Mouse (Mus musculus): ENCODE results near the gene Boc. TPM values are rescaled to one million over a fixed set of nuclear protein-coding genes. Genes with fewer than 3 reads are reported as not detected.
A peak's percentile ranks its signal among the peaks of the same experiment; 100 is the strongest.

Gene Boc
- polyA plus RNA-seq, 1 experiment from 2014 or later, result 22.6 TPM

DNA sequence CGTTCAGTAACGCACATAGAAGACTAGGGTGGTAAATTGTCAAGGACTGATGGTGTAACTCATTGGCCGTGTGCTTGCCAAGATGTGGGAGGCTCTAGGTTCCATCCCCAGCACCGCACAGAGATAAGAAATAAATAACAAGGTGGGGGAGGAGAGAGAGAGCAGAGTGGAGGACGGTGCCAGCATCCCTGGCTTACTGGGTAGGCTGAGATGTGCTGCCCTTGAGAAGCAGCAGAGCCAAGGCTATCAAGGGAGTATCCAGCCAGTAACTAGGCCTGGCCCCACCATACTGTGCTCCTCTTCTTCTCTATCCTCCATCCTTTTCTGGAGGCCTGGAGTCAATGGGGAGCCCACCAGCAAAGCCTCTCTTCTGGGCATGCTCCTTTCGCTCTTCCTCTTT lies 9.3 kb downstream of the Boc start:
- Histone ChIP-seq H3K36me3 (ENCODE audit: control insufficient read depth, insufficient read depth, low read length) (no peaks in the 10 kb centered on the region), H3K9ac (replicated peaks; ENCODE audit: low read length) (no peak overlapping the region), H3K9me3 (ENCODE audit: control insufficient read depth, low read length) (no peaks in the 10 kb centered on the region), H3K4me2 (ENCODE audit: low read length) (no peak overlapping the region), H3K27me3 (ENCODE audit: control insufficient read depth, insufficient read depth, low read length) (no peaks in the 10 kb centered on the region), H3K4me3 (replicated peaks; ENCODE audit: low read depth, low read length) (no peak overlapping the region), H3K4me1 (ENCODE audit: control insufficient read depth, insufficient read depth, low read length) (peaks cover 75% of the 10 kb centered on the region), H3K27ac (replicated peaks; ENCODE audit: low read depth, low read length) (0 out of 2 replicates have a peak overlapping the region, but pooled peaks have one; percentile 68)
- WGBS, result 74% methylated on average over 6 of the region's 6 CpGs
- ATAC-seq (ENCODE audit: low FRiP score, low TSS enrichment) (no peak), DNase-seq (no peak)

DNA sequence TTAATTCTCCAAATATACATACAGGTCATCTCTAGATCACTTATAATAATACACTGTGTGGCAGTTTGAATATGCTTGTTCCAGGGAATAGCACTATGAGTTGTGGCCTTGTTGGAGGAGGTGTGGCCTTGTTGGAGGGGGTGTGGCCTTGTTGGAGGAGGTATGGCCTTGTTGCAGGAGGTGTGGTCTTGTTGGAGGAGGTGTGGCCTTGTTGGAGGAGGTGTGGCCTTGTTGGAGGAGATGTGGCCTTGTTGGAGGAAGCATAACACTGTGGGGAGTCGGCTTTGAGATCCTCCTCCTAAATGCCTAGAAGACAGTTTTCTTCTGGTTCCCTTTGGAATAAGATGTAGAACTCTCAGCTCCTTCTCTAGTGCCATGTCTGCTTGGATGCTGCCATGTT lies 10.7 kb downstream of the Boc start:
- Histone ChIP-seq H3K9me3 (ENCODE audit: control insufficient read depth, low read length) (no peaks in the 10 kb centered on the region), H3K4me3 (replicated peaks; ENCODE audit: low read depth, low read length) (no peak overlapping the region), H3K4me2 (ENCODE audit: low read length) (no peak overlapping the region), H3K27ac (replicated peaks; ENCODE audit: low read depth, low read length) (no peak overlapping the region), H3K4me1 (ENCODE audit: control insufficient read depth, insufficient read depth, low read length) (peaks cover 78% of the 10 kb centered on the region), H3K27me3 (ENCODE audit: control insufficient read depth, insufficient read depth, low read length) (no peaks in the 10 kb centered on the region), H3K36me3 (ENCODE audit: control insufficient read depth, insufficient read depth, low read length) (no peaks in the 10 kb centered on the region), H3K9ac (replicated peaks; ENCODE audit: low read length) (no peak overlapping the region)
- ATAC-seq (ENCODE audit: low FRiP score, low TSS enrichment), result no peak
- DNase-seq, result no peak
- WGBS, result 65% methylated on average over 1 of the region's 1 CpGs

DNA sequence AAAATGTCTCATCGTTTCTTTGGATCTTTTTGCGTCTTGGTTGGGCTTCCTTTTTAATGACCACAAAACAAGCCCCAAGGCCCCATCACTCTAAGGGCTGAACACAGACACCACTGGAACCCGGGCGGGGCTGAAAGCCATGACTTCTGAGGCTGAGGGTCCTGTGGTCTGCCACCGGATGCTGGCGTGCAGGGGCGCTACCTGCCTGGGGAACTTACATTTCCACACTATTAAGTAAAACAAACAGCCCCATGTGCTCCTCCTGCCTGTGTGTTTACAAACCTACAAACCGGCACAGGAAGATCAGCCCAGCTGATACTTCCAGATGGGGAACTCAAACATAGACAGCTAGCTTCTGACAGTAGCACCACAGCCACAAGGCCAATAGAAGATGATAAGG lies 11.9 kb downstream of the Boc start:
- Histone ChIP-seq H3K9ac (replicated peaks; ENCODE audit: low read length) (no peak overlapping the region), H3K27ac (replicated peaks; ENCODE audit: low read depth, low read length) (no peak overlapping the region), H3K27me3 (ENCODE audit: control insufficient read depth, insufficient read depth, low read length) (no peaks in the 10 kb centered on the region), H3K36me3 (ENCODE audit: control insufficient read depth, insufficient read depth, low read length) (no peaks in the 10 kb centered on the region), H3K9me3 (ENCODE audit: control insufficient read depth, low read length) (no peaks in the 10 kb centered on the region), H3K4me1 (ENCODE audit: control insufficient read depth, insufficient read depth, low read length) (peaks cover 78% of the 10 kb centered on the region), H3K4me3 (replicated peaks; ENCODE audit: low read depth, low read length) (no peak overlapping the region), H3K4me2 (ENCODE audit: low read length) (peak overlapping the region; percentile 11; the same call in 1 of the 2 replicates)
- DNase-seq, result no peak
- ATAC-seq (ENCODE audit: low FRiP score, low TSS enrichment), result no peak
- WGBS, result 57% methylated on average over 8 of the region's 8 CpGs

DNA sequence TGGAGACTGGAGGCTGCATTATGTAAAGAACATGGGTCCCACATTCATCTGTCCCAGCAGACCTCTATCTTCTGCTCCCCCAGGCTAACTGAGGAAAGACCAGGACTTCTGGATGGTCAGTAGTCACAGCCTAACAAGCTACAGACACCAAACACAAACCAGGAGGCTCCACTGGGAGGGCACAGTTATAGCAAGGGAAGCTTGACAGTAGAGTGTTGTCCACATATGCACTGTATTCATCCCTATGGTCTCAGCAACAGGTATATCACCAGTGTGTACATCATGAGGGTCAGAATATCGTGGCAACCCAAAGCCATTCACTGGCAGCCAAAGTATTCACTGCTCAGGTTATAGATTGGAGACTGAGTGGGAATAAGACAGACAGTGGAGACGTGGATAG lies 12.8 kb downstream of the Boc start:
- Histone ChIP-seq H3K27ac (replicated peaks; ENCODE audit: low read depth, low read length) (no peak overlapping the region; the same call in 1 of the 2 replicates), H3K4me2 (ENCODE audit: low read length) (peak overlapping the region; percentile 1; the same call in 1 of the 2 replicates)
- DNase-seq, result no peak

DNA sequence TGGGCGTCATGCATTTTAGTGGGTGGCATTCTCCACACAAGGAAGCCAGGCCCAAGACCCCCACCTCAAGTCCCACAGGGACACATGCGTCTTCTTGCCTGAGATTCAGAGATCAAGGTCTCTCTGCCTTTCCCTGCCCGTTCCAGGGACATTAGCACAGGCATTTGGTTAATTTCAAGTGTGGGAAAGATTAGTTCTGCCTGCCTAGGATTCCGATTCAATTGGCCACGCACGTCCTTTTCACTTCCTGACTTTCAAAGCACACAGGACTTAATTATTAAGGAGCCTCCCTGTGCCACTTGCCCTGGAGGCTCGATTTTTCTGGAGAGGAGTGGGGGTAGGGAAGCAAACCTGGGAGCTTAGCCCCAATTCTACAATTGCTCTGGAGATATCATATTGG lies 13.5 kb downstream of the Boc start:
- Histone ChIP-seq H3K4me3 (replicated peaks; ENCODE audit: low read depth, low read length) (no peak overlapping the region), H3K27ac (replicated peaks; ENCODE audit: low read depth, low read length) (peak overlapping the region; percentile 54), H3K9me3 (ENCODE audit: control insufficient read depth, low read length) (no peaks in the 10 kb centered on the region), H3K36me3 (ENCODE audit: control insufficient read depth, insufficient read depth, low read length) (no peaks in the 10 kb centered on the region), H3K27me3 (ENCODE audit: control insufficient read depth, insufficient read depth, low read length) (no peaks in the 10 kb centered on the region), H3K9ac (replicated peaks; ENCODE audit: low read length) (0 out of 2 replicates have a peak overlapping the region, but pooled peaks have one; percentile 1), H3K4me1 (ENCODE audit: control insufficient read depth, insufficient read depth, low read length) (peaks cover 75% of the 10 kb centered on the region), H3K4me2 (ENCODE audit: low read length) (peak overlapping the region; percentile 32)
- DNase-seq (peak; percentile 50), ATAC-seq (ENCODE audit: low FRiP score, low TSS enrichment) (peak; percentile 51; the same call in 1 of the 2 replicates)
- 10% methylated on average over 7 of the region's 7 CpGs for WGBS

More for the DNA sequence above, 12.8 kb downstream of the Boc start:
- no peak for ATAC-seq (ENCODE audit: low FRiP score, low TSS enrichment)
- Histone ChIP-seq H3K9ac (replicated peaks; ENCODE audit: low read length) (no peak overlapping the region), H3K4me3 (replicated peaks; ENCODE audit: low read depth, low read length) (no peak overlapping the region), H3K36me3 (ENCODE audit: control insufficient read depth, insufficient read depth, low read length) (no peaks in the 10 kb centered on the region), H3K4me1 (ENCODE audit: control insufficient read depth, insufficient read depth, low read length) (peaks cover 78% of the 10 kb centered on the region), H3K9me3 (ENCODE audit: control insufficient read depth, low read length) (no peaks in the 10 kb centered on the region), H3K27me3 (ENCODE audit: control insufficient read depth, insufficient read depth, low read length) (no peaks in the 10 kb centered on the region)
- WGBS, result 52% methylated on average over 2 of the region's 2 CpGs

DNA sequence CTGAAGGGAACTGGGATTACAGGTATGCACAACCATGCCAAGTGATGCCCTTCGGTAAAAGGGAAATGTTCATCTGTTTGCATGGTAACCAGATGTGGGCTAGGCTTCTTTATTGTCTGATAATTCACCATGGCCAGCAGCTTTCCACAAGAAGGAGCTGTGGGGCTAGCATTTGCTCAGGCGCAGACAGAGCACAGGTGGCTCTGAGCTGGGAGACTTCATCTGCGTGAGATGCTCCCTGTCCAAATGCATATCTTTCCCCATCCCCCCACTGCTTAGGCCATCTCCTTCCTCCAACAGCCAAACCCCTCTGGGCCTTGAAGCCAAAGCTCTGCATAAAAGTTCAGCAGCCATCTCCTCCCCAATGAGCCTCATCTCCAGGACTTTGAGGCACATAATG lies 15.6 kb downstream of the Boc start:
- H3K9ac ChIP-seq (replicated peaks; ENCODE audit: low read length), result no peak overlapping the region

DNA sequence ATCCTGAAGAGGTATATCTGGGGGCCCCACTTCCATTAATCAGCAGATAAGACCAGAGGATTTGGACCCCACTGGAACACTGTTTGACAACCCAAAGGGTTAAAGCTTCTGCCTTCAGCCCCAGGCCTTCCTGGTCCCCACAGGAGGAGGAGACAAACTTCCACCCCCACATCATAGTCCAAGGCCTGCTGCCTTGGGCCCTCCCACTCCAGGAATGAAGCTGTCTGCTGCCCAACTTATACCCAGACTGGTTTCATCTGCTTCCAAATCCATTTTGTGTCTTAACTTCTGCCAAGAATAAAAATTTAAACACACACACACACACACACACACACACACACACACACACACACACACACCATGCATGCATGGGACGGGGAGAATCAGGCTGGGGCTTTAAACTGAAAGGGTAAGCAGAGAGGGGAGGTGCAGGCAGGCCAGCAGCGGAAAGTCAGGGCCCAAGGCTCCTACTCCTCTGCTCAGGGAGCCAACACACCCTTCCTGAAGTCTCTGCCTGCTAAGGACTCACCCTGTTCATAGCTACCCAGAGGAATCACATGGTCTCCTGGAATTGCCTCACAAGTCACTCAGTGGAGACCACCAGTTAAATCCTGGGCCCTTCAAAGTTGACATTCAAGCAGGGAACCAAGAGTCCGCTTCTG lies 16.5 kb downstream of the Boc start:
- ATAC-seq (ENCODE audit: low FRiP score, low TSS enrichment) (no peak), DNase-seq (peak; percentile 20)
- no peak overlapping the region for H3K4me3 ChIP-seq (replicated peaks; ENCODE audit: low read depth, low read length)
- H3K4me2 ChIP-seq (ENCODE audit: low read length), result 0 out of 2 replicates have a peak overlapping the region, but pooled peaks have one; percentile 23
- peaks cover 76% of the 10 kb centered on the region for H3K4me1 ChIP-seq (ENCODE audit: control insufficient read depth, insufficient read depth, low read length)
- peak overlapping the region; percentile 58 for H3K27ac ChIP-seq (replicated peaks; ENCODE audit: low read depth, low read length)
- H3K9me3 ChIP-seq (ENCODE audit: control insufficient read depth, low read length), result no peaks in the 10 kb centered on the region
- no peak overlapping the region for H3K9ac ChIP-seq (replicated peaks; ENCODE audit: low read length)
- 26% methylated on average over 3 of the region's 3 CpGs for WGBS
- no peaks in the 10 kb centered on the region for H3K27me3 ChIP-seq (ENCODE audit: control insufficient read depth, insufficient read depth, low read length)
- no peaks in the 10 kb centered on the region for H3K36me3 ChIP-seq (ENCODE audit: control insufficient read depth, insufficient read depth, low read length)

More for the DNA sequence above, 15.6 kb downstream of the Boc start:
- peak overlapping the region; percentile 43 for H3K27ac ChIP-seq (replicated peaks; ENCODE audit: low read depth, low read length)
- WGBS, result 8% methylated on average over 3 of the region's 3 CpGs
- no peaks in the 10 kb centered on the region for H3K27me3 ChIP-seq (ENCODE audit: control insufficient read depth, insufficient read depth, low read length)
- H3K36me3 ChIP-seq (ENCODE audit: control insufficient read depth, insufficient read depth, low read length), result no peaks in the 10 kb centered on the region
- no peaks in the 10 kb centered on the region for H3K9me3 ChIP-seq (ENCODE audit: control insufficient read depth, low read length)
- ATAC-seq (ENCODE audit: low FRiP score, low TSS enrichment), result no peak
- H3K4me3 ChIP-seq (replicated peaks; ENCODE audit: low read depth, low read length), result no peak overlapping the region
- H3K4me1 ChIP-seq (ENCODE audit: control insufficient read depth, insufficient read depth, low read length), result peaks cover 78% of the 10 kb centered on the region
- peak; percentile 65 for DNase-seq
- peak overlapping the region; percentile 23 for H3K4me2 ChIP-seq (ENCODE audit: low read length)

DNA sequence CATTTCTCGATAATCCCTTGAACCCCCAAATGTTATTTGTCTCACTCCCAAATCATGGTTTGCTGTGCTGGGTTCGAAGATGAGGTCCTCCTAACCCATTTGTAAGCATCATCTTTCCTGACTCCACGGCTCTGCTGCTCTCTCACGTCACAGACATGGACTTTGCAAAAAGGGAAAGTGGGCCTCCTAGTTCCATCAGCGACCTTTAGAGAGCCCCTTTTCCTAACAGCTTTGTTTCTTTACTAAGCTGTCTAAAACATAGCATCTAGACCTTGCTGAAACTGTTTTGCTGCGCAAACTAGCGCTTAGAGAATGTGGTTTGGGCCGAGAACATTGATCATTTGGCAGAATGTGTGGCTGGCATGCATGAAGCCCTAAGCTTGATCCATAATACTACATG lies 19.1 kb downstream of the Boc start:
- ATAC-seq (ENCODE audit: low FRiP score, low TSS enrichment), result no peak
- peak; percentile 7 for DNase-seq
- Histone ChIP-seq H3K9ac (replicated peaks; ENCODE audit: low read length) (no peak overlapping the region), H3K27ac (replicated peaks; ENCODE audit: low read depth, low read length) (no peak overlapping the region), H3K27me3 (ENCODE audit: control insufficient read depth, insufficient read depth, low read length) (no peaks in the 10 kb centered on the region), H3K9me3 (ENCODE audit: control insufficient read depth, low read length) (no peaks in the 10 kb centered on the region), H3K4me1 (ENCODE audit: control insufficient read depth, insufficient read depth, low read length) (peaks cover 63% of the 10 kb centered on the region), H3K4me3 (replicated peaks; ENCODE audit: low read depth, low read length) (no peak overlapping the region), H3K4me2 (ENCODE audit: low read length) (no peak overlapping the region), H3K36me3 (ENCODE audit: control insufficient read depth, insufficient read depth, low read length) (no peaks in the 10 kb centered on the region)
- WGBS, result 54% methylated on average over 8 of the region's 8 CpGs

All from midbrain, embryonic 14.5 days (tissue).